Mouse (Mus musculus): ENCODE measurements around the gene Ahdc1.

Ahdc1 gene

GRCm38 (mm10) chr4:133015710-133016651 lies 4.9 kb downstream of the Ahdc1 start:
- CTCF ChIA-PET: no interaction called here

- CTCF ChIA-PET: interaction anchor here (0.6 kb wide), 1 partner anchor 233 kb away, joined by 9 read pairs; no protein-coding TSS in a partner anchor
These were observed 5.8 kb downstream of the Ahdc1 start for GRCm38 (mm10) chr4:133016677-133017415.

- CTCF ChIA-PET: interaction anchor here (0.6 kb wide), 1 partner anchor 232 kb away, joined by 9 read pairs; no protein-coding TSS in a partner anchor
These were observed 6.7 kb downstream of the Ahdc1 start for GRCm38 (mm10) chr4:133017597-133018262.

GRCm38 (mm10) chr4:133018263-133018798 lies 7.3 kb downstream of the Ahdc1 start:
- CTCF ChIA-PET: interaction anchor here (1.1 kb wide), 1 partner anchor 62 kb away, joined by 7 read pairs; no protein-coding TSS in a partner anchor

GRCm38 (mm10) chr4:133020721-133021120 lies 9.7 kb downstream of the Ahdc1 start:
- CTCF ChIA-PET: interaction anchor here (0.6 kb wide), 1 partner anchor 73 kb away, joined by 3 read pairs; no protein-coding TSS in a partner anchor

GRCm38 (mm10) chr4:133021181-133021671 lies 10.2 kb downstream of the Ahdc1 start:
- CTCF ChIA-PET: no interaction called here

- CTCF ChIA-PET: interaction anchor here (0.6 kb wide), 1 partner anchor 514 kb away, joined by 5 read pairs; no protein-coding TSS in a partner anchor
These were observed 11.2 kb downstream of the Ahdc1 start for GRCm38 (mm10) chr4:133022217-133022616.

- CTCF ChIA-PET: interaction anchor here (0.6 kb wide), 1 partner anchor 513 kb away, joined by 5 read pairs; no protein-coding TSS in a partner anchor
These were observed 12.0 kb downstream of the Ahdc1 start for GRCm38 (mm10) chr4:133022954-133023635.

- CTCF ChIA-PET: no interaction called here
These were observed 12.6 kb downstream of the Ahdc1 start for GRCm38 (mm10) chr4:133023636-133024035.

- CTCF ChIA-PET: interaction anchor here (0.7 kb wide), 1 partner anchor 11 kb away, joined by 3 read pairs; no protein-coding TSS in a partner anchor
These were observed 13.3 kb downstream of the Ahdc1 start for GRCm38 (mm10) chr4:133024404-133024803.

- CTCF ChIA-PET: no interaction called here
These were observed 14.1 kb downstream of the Ahdc1 start for GRCm38 (mm10) chr4:133024969-133025685.

GRCm38 (mm10) chr4:133026272-133026671 lies 15.2 kb downstream of the Ahdc1 start:
- CTCF ChIA-PET: no interaction called here

GRCm38 (mm10) chr4:133026826-133027375 lies 15.8 kb downstream of the Ahdc1 start:
- CTCF ChIA-PET: no interaction called here

GRCm38 (mm10) chr4:133027721-133028120 lies 16.7 kb downstream of the Ahdc1 start:
- CTCF ChIA-PET: no interaction called here

- CTCF ChIA-PET: no interaction called here
These were observed 17.1 kb downstream of the Ahdc1 start for GRCm38 (mm10) chr4:133028193-133028592.

- CTCF ChIA-PET: interaction anchor here (0.6 kb wide), 1 partner anchor 88 kb away, joined by 4 read pairs; no protein-coding TSS in a partner anchor
These were observed 17.8 kb downstream of the Ahdc1 start for GRCm38 (mm10) chr4:133028875-133029274.

GRCm38 (mm10) chr4:133032410-133033095 lies 21.5 kb downstream of the Ahdc1 start:
- CTCF ChIA-PET: no interaction called here

GRCm38 (mm10) chr4:133034478-133034877 lies 23.4 kb downstream of the Ahdc1 start:
- CTCF ChIA-PET: interaction anchor here (0.6 kb wide), 1 partner anchor 44 kb away, joined by 4 read pairs; no protein-coding TSS in a partner anchor

GRCm38 (mm10) chr4:133035446-133035845 lies 24.4 kb downstream of the Ahdc1 start:
- CTCF ChIA-PET: interaction anchor here (1.0 kb wide), 1 partner anchor 11 kb away, joined by 3 read pairs; no protein-coding TSS in a partner anchor
